Mouse (Mus musculus) activated CD4-positive, CD25-positive, alpha-beta regulatory T cell, adult 4 months (primary cell): Measurements from ENCODE around the gene Unc45a. TPM values are rescaled to one million over a fixed set of nuclear protein-coding genes. Genes with fewer than 3 reads are reported as not detected.
"Not testable (repeated sequence)": the region's sequence is repeated elsewhere in the genome, so short reads cannot be mapped to it uniquely, and the experiment has no call there.

Experiments used
- ATAC-seq: one replicate; pipeline ENCODE4 v1.8.0; 2017
- polyA plus RNA-seq, 2 experiments: library from polyadenylated mRNA; unstranded; fragments of 100-300 nt; shearing (Covaris generic); gene quantifications; one replicate each; pipeline ENCODE4 v1.2.1; 2017

The Unc45a gene
- polyA plus RNA-seq, 2 experiments from 2014 or later: 31.9 to 45.2 TPM

GRCm38 (mm10) chr7:80367232-80367631 lies 26.4 kb upstream of the Unc45a start:
- no peak for ATAC-seq

GRCm38 (mm10) chr7:80365759-80366158 lies 25.0 kb upstream of the Unc45a start:
- no peak for ATAC-seq

GRCm38 (mm10) chr7:80360435-80360834 lies 19.6 kb upstream of the Unc45a start:
- no peak for ATAC-seq

DNA sequence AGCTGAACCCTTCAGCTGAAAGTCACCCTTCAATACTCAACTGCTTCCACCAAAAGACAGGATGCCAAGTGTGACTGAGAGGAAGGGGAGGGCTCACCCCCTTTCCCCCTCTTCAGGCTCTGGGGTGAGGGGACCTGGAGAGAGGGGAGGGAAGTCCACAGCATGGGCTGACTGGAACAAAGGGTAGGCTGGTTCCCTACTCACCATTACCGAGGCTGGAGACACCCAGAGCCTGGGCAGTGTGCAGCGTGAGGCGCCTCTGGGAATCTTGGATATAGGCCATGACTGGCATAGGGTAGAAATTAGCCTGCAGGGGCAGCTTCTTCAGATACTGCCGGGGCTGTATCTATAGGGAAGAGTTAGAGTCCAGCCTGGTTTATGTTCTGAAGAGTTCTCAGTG lies 17.2 kb upstream of the Unc45a start:
- no peak for ATAC-seq

DNA sequence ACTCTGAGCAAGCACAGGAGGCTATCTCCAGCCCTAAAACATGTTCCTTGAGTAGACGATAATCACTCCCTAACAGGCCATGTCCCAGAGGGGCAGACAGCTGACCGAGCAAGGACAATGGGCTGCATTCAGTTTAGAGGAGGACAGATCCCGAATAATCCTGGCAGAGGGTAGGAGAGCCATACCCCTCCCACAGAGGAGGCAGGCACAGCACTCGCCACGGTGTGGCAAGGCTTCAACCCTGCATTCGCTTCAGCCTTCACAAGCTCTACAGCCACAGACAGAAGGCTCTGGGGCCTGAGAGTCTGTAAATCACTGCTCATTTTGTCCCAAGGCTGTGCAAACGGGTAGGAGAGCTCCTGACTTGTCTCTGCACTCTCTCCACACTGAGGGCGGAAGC lies 16.4 kb upstream of the Unc45a start:
- no peak for ATAC-seq

- no peak for ATAC-seq
Measured at GRCm38 (mm10) chr7:80356351-80356750, 15.5 kb upstream of the Unc45a start.

- no peak for ATAC-seq
Measured at GRCm38 (mm10) chr7:80352920-80353319, 12.1 kb upstream of the Unc45a start.

GRCm38 (mm10) chr7:80350808-80351207 lies 10.0 kb upstream of the Unc45a start:
- no peak for ATAC-seq

DNA sequence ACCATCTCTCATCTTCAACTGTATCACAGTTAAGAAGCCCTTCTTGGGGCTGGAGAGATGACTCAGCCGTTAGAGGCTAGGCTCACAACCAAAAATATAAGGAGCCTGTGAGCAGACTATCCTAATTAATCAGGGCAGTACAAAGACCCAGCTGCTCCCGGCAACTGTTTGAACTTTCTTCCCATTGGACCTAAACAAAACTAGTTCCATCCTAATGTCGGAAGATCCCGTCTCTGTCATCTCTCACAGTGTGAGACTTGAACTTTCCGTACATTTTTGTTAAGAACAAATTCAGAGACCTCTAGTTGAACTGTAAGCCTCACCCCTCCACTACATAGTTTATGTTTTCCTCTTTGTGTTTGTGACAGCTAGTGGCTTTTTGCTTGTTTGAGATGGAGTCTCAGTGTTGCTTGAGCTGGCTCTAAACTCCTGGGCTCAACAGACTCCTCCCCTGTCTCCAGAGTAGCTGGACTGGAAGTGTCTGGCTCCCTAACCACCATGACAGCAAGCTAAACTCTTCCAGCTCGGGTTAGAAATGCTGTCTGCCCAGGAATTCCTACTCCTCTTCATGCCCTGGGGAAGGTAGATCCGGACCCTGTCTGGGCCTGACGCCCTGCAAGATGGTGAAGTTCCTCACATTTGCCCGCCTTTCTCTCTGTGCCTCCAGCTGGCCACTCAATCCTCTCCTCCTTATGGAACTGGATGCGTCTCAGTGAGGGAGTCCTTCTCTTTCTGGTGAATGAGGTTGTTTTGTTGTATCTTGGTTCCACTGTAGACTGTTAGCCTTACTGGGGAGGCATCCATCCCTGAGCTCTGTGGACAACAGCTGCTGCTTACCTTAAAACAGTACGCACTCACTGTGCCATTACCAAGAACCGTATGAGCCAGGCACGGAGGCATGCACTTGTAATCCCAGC lies 7.1 kb upstream of the Unc45a start:
- no peak for ATAC-seq

- no peak for ATAC-seq
Measured at GRCm38 (mm10) chr7:80346830-80347229, 6.0 kb upstream of the Unc45a start.

- no peak for ATAC-seq
Measured at GRCm38 (mm10) chr7:80346173-80346572, 5.4 kb upstream of the Unc45a start.

- ATAC-seq: no peak
Measured at GRCm38 (mm10) chr7:80343270-80344018, 2.6 kb upstream of the Unc45a start.

- peak; percentile 47 for ATAC-seq
Measured at GRCm38 (mm10) chr7:80342858-80343257, 2.1 kb upstream of the Unc45a start, which contains the start of gene Hddc3. Gene Hddc3, plus strand, starts transcription at chr7:80343104.

DNA sequence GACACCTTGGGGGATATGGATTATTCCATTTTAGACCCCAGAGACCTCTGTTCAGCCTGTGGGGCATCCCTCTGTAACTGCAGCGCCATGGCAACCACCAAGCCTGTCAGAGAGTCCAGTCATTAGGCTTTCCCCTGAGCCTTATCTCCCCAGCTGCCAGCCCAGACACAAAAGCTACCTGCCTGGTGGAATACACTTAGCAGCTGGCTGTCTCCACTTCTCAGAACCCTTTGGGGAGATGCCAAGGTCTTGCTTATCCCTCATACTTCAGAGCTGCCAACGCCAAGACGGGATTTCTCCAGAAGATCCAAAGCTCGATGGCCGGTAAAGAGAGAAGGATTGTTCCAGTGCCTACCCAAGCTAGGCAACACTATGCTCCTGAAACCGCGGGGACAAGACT lies 988 bp upstream of the Unc45a start:
- no peak for ATAC-seq

- ATAC-seq: peak; percentile 90
Measured at GRCm38 (mm10) chr7:80339793-80340628, 794 bp downstream of the Unc45a start.

DNA sequence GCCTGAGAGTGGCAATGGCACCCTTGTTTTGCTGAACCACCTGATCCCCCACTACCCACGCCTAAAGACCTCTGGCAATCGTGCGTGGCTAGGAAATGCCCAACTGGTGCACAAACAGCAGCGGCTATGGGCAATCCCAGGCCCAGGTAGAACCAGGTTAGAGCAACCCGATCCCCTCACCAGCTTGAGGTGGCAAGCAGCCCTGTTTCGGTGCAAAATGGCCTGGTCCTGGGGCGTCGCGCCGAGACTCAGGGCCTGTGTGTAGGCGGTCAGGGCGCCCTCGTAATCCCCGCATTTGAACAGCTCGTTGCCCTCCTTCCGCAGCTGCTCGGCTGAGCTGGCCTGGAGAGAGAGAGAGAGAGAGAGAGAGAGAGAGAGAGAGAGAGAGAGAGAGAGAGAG lies 1.4 kb downstream of the Unc45a start:
- ATAC-seq: no peak

DNA sequence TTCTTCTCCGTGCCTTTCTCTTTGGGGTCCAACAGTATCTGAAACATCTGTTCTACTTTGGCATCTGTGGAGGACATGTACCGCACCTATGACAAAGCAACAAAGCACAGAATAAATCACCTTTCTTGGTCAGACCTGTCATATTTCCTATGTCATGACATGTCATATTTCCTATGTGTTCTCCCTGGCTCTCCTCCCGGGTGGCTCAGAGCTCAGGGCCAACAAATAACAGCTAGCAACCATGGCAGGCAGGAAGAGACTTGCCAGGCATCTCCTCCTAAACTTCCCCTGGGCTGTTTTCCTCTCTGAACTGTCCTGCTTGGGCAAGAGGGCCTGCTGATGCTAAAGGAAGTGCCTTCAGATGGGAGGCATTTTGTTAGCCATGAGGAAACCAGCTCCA lies 3.9 kb downstream of the Unc45a start:
- no peak for ATAC-seq

DNA sequence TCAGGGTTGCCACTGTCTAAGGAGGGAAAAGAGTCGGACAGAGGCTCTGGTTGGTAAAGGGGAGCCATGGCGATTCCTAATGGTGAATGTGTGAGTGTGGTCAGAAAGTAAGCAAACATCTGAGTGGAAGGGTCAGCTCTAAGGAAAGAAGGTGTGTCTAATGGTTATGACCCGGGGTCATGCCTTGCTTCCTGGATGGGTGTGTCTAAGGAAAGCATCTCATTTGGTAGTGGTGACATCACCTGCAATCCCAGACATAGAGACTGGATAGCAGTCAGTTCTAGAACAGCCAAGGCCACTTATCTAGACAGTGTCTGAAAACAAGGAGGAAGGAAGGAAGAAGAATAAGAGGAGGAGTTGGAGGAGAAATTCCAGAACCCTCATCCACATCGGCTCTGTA lies 6.0 kb downstream of the Unc45a start:
- no peak for ATAC-seq

GRCm38 (mm10) chr7:80331433-80331832 lies 9.4 kb downstream of the Unc45a start:
- no peak for ATAC-seq

GRCm38 (mm10) chr7:80330278-80330677 lies 10.5 kb downstream of the Unc45a start:
- ATAC-seq: no peak

DNA sequence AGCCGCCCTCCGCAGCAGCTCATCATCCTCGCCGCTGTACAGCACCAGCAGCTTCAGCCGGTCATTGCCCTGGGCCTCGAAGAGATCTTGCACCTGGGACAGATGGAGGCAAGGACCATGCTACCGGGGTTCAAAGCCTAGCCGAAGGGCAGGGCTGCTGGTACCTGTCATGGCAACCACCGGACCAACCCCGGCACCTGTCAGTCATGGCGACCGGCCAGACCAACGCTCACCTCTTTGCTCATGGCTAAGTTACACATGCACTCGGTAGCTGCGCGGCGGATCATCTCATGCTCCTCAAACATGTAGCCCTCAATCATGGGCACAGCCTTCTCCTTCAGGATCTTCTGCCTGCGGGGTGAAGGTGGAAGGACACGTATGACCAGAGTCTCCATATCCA lies 14.7 kb downstream of the Unc45a start:
- no peak for ATAC-seq

DNA sequence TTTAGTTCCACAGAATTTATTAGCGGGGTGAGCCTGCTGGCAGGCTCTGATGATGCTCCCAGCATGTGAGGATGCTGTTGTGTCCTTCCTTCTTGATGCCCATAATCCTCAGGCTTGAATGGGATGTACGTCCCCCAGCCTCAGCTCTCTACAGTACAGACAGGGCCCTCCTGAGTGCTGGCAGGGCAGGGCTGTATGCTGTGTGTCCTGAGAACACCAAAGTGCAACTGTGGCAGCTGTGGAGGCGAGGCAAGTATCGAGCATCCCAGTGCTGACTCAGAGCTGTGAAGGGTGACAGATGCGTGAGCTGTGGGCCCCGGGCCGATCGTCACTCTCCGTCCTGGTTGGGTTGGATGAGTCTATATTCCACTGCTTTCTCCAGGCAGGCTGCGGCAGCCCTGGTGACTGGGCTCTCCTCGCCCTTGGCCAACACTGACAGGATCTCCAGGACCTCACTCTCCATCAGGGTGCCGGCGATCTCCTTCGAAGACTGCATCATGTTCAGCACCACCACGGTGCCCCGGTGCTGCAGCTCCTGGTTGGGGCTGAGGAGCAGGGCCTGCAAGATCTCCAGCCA lies 15.4 kb downstream of the Unc45a start:
- no peak for ATAC-seq

- not testable (repeated sequence) for ATAC-seq
Measured at GRCm38 (mm10) chr7:80324816-80325119, 16.0 kb downstream of the Unc45a start.
